Comparison of ENCODE assay signal across 8 mouse cellular contexts in genomic region chr10:79716988-79717355, GRCm38 (mm10). TPM values are rescaled to one million over a fixed set of nuclear protein-coding genes. Genes with fewer than 3 reads are reported as not detected.
DNase-seq lines count a peak whose midpoint lies in the region; ATAC-seq and TF ChIP-seq lines count a peak whose summit lies in the region.

No protein-coding gene starts in this region.

- under 1% methylated on average over 44 of the region's 44 CpGs for WGBS in kidney, adult 2 months
- under 1% methylated on average over 44 of the region's 44 CpGs for WGBS in cerebellum, adult 2 months
- WGBS in hindbrain, embryonic 11.5 days, result 1% methylated on average over 41 of the region's 44 CpGs
- under 1% methylated on average over 44 of the region's 44 CpGs for WGBS in midbrain, embryonic 10.5 days

- no peaks in the 10 kb centered on the region for H3K4me1 ChIP-seq in kidney, adult 2 months (ENCODE audit: control insufficient read depth, insufficient read depth, low read length)
- peaks cover 27% of the 10 kb centered on the region for H3K4me1 ChIP-seq in cerebellum, adult 2 months (ENCODE audit: control insufficient read depth, insufficient read depth, low read length)
- H3K4me1 ChIP-seq in hindbrain, embryonic 11.5 days (replicated peaks; ENCODE audit: control insufficient read depth, insufficient read depth, low read length), result no peaks in the 10 kb centered on the region
- peaks cover 29% of the 10 kb centered on the region for H3K4me1 ChIP-seq in midbrain, embryonic 10.5 days

- no peaks in the 10 kb centered on the region for H3K36me3 ChIP-seq in kidney, adult 2 months (ENCODE audit: control insufficient read depth, insufficient read depth, low read length)
- no peaks in the 10 kb centered on the region for H3K36me3 ChIP-seq in hindbrain, embryonic 11.5 days (ENCODE audit: control insufficient read depth, insufficient read depth, low read length)
- peaks cover 11% of the 10 kb centered on the region for H3K36me3 ChIP-seq in midbrain, embryonic 10.5 days

- DNase-seq in kidney, adult 2 months, result no peak
- no peak for DNase-seq in kidney, adult 9 months
- peak; percentile 75 to 78 for DNase-seq in cerebellum, adult 2 months
- DNase-seq in hindbrain, embryonic 11.5 days (ENCODE audit: low spot score), result peak; percentile 51
- no peak for DNase-seq in midbrain, embryonic 10.5 days (ENCODE audit: low spot score)
- no peak for DNase-seq in gastrocnemius, adult 8-10 months (ENCODE audit: low spot score in 2 of 2)

- H3K9me3 ChIP-seq in hindbrain, embryonic 11.5 days (ENCODE audit: control insufficient read depth, low read length), result no peaks in the 10 kb centered on the region
- no peaks in the 10 kb centered on the region for H3K9me3 ChIP-seq in midbrain, embryonic 10.5 days (replicated peaks)

- H3K27me3 ChIP-seq in kidney, adult 2 months (replicated peaks; ENCODE audit: control insufficient read depth, insufficient read depth, low read length), result no peaks in the 10 kb centered on the region
- no peaks in the 10 kb centered on the region for H3K27me3 ChIP-seq in cerebellum, adult 2 months (ENCODE audit: control insufficient read depth, insufficient read depth, low read length)
- peaks cover 45% of the 10 kb centered on the region for H3K27me3 ChIP-seq in hindbrain, embryonic 11.5 days (ENCODE audit: control insufficient read depth, insufficient read depth, low read length)
- H3K27me3 ChIP-seq in midbrain, embryonic 10.5 days (ENCODE audit: low read depth, poor library complexity, severe bottlenecking), result peaks cover 68% of the 10 kb centered on the region

- no peak for TF ChIP-seq POLR2A in kidney, adult 2 months (IDR thresholded peaks at IDR 0.05; ENCODE audit: low read depth, low read length)
- no peak for TF ChIP-seq POLR2A in cerebellum, adult 2 months (IDR thresholded peaks at IDR 0.05; ENCODE audit: borderline replicate concordance, insufficient read depth, low read length)

- H3K4me3 ChIP-seq in kidney, adult 2 months (ENCODE audit: insufficient read depth, low read depth, low read length), result peak overlapping the region; percentile 42
- H3K4me3 ChIP-seq in cerebellum, adult 2 months (replicated peaks; ENCODE audit: insufficient read depth, low read depth, low read length), result peak overlapping the region; percentile 87
- H3K4me3 ChIP-seq in hindbrain, embryonic 11.5 days (ENCODE audit: low read depth, low read length), result peak overlapping the region; percentile 37
- peak overlapping the region; percentile 72 for H3K4me3 ChIP-seq in midbrain, embryonic 10.5 days

- ATAC-seq in CD4-positive, CD25-positive, alpha-beta regulatory T cell, adult 4 months, result peak; percentile 32
- no peak for ATAC-seq in hindbrain, embryonic 11.5 days (ENCODE audit: low FRiP score)
- ATAC-seq in monocyte, adult 5-6 weeks (replicated peaks; ENCODE audit: insufficient number of reproducible peaks, low FRiP score, low TSS enrichment, poor library complexity, severe bottlenecking), result no peak

- H3K9ac ChIP-seq in hindbrain, embryonic 11.5 days (ENCODE audit: low read depth, low read length), result 0 out of 2 replicates have a peak overlapping the region, but pooled peaks have one; percentile 3

- TF ChIP-seq CTCF in kidney, adult 2 months (conservative IDR thresholded peaks at IDR 0.05; ENCODE audit: insufficient read depth, insufficient read length, low read depth, low read length), result no peak
- no peak for TF ChIP-seq CTCF in cerebellum, adult 2 months (IDR thresholded peaks at IDR 0.05; ENCODE audit: borderline replicate concordance, insufficient read depth, low read depth, low read length)

- H3K4me2 ChIP-seq in hindbrain, embryonic 11.5 days (replicated peaks; ENCODE audit: low read depth, low read length), result peak overlapping the region; percentile 73

- H3K27ac ChIP-seq in kidney, adult 2 months (ENCODE audit: insufficient read depth, low read depth, low read length), result no peak overlapping the region
- peak overlapping the region; percentile 55 for H3K27ac ChIP-seq in cerebellum, adult 2 months (ENCODE audit: insufficient read depth, low read length)
- no peak overlapping the region for H3K27ac ChIP-seq in hindbrain, embryonic 11.5 days (ENCODE audit: low read depth, low read length)
- H3K27ac ChIP-seq in midbrain, embryonic 10.5 days (replicated peaks), result peak overlapping the region; percentile 46; the same call in 1 of the 2 replicates

RNA-seq across cellular contexts. Expression of gene Hcn2, which starts 0.5 kb away (rescaled TPM):
- polyA plus RNA-seq in kidney, adult 2 months (2012; rRNA removed), result 1.5 and 1.9 TPM in 2 replicates
- polyA plus RNA-seq in CD4-positive, CD25-positive, alpha-beta regulatory T cell, adult 4 months (2017; shearing (Covaris generic)), result not detected
- polyA plus RNA-seq in cerebellum, adult 2 months (2012; rRNA removed), result 227 and 270 TPM in 2 replicates
- polyA plus RNA-seq in hindbrain, embryonic 11.5 days (2014; fragmentation: Nextera tagmentation; extraction: Ambion mirVana), result 0.15 and 0.20 TPM in 2 replicates
- 0.05 TPM in 2 replicates for polyA plus RNA-seq in midbrain, embryonic 10.5 days (2016; fragmentation: Nextera tagmentation; extraction: Ambion mirVana)
- not detected in 3 replicates for total RNA-seq in monocyte, adult 5-6 weeks (2017)
- total RNA-seq in gastrocnemius, adult 8-10 months (2022), result under 1 TPM; 0.39 to 0.86 (median 0.73) TPM

RNA-seq across cellular contexts. Expression of gene Bsg, which starts 12.7 kb away (rescaled TPM):
- 825 and 914 TPM in 2 replicates for polyA plus RNA-seq in kidney, adult 2 months (2012; rRNA removed)
- 100 to 1,000 TPM; 127 to 129 TPM for polyA plus RNA-seq in CD4-positive, CD25-positive, alpha-beta regulatory T cell, adult 4 months (2017; shearing (Covaris generic))
- polyA plus RNA-seq in cerebellum, adult 2 months (2012; rRNA removed), result 1,261 and 1,264 TPM in 2 replicates
- polyA plus RNA-seq in hindbrain, embryonic 11.5 days (2014; fragmentation: Nextera tagmentation; extraction: Ambion mirVana), result 595 and 605 TPM in 2 replicates
- polyA plus RNA-seq in midbrain, embryonic 10.5 days (2016; fragmentation: Nextera tagmentation; extraction: Ambion mirVana), result 607 and 655 TPM in 2 replicates
- 158 to 185 TPM (median 179 TPM) in 3 replicates for total RNA-seq in monocyte, adult 5-6 weeks (2017)
- total RNA-seq in gastrocnemius, adult 8-10 months (2022), result 100 to 1,000 TPM; 524 to 920 (median 651) TPM

RNA-seq across cellular contexts. Expression of gene Gzmm, which starts 28.2 kb away (rescaled TPM):
- 0.34 and 0.94 TPM in 2 replicates for polyA plus RNA-seq in kidney, adult 2 months (2012; rRNA removed)
- polyA plus RNA-seq in CD4-positive, CD25-positive, alpha-beta regulatory T cell, adult 4 months (2017; shearing (Covaris generic)), result 1 to 10 TPM in 1 of 2 experiments, under 1 TPM in 1; 0.49 to 1.1 TPM
- polyA plus RNA-seq in cerebellum, adult 2 months (2012; rRNA removed), result 2.3 and 2.8 TPM in 2 replicates
- polyA plus RNA-seq in hindbrain, embryonic 11.5 days (2014; fragmentation: Nextera tagmentation; extraction: Ambion mirVana), result 0.42 and 0.73 TPM in 2 replicates
- 0.98 and 1.0 TPM in 2 replicates for polyA plus RNA-seq in midbrain, embryonic 10.5 days (2016; fragmentation: Nextera tagmentation; extraction: Ambion mirVana)
- 0.29 to 17.0 TPM (median 3.0 TPM) in 3 replicates for total RNA-seq in monocyte, adult 5-6 weeks (2017)
- total RNA-seq in gastrocnemius, adult 8-10 months (2022), result 10 to 100 TPM in 3 of 4 experiments, 1 to 10 TPM in 1; 9.9 to 15.9 (median 10.2) TPM

RNA-seq across cellular contexts. Expression of gene Polrmt, which starts 29.4 kb away (rescaled TPM):
- polyA plus RNA-seq in kidney, adult 2 months (2012; rRNA removed), result 66.3 and 77.9 TPM in 2 replicates
- polyA plus RNA-seq in CD4-positive, CD25-positive, alpha-beta regulatory T cell, adult 4 months (2017; shearing (Covaris generic)), result 10 to 100 TPM; 18.0 to 23.4 TPM
- polyA plus RNA-seq in cerebellum, adult 2 months (2012; rRNA removed), result 74.7 and 80.4 TPM in 2 replicates
- polyA plus RNA-seq in hindbrain, embryonic 11.5 days (2014; fragmentation: Nextera tagmentation; extraction: Ambion mirVana), result 23.5 and 26.8 TPM in 2 replicates
- polyA plus RNA-seq in midbrain, embryonic 10.5 days (2016; fragmentation: Nextera tagmentation; extraction: Ambion mirVana), result 48.6 and 51.7 TPM in 2 replicates
- total RNA-seq in monocyte, adult 5-6 weeks (2017), result 8.3 to 15.9 TPM (median 10.4 TPM) in 3 replicates
- total RNA-seq in gastrocnemius, adult 8-10 months (2022), result 10 to 100 TPM; 34.1 to 47.2 (median 38.3) TPM

RNA-seq across cellular contexts. Expression of gene Cdc34, which starts 35.0 kb away (rescaled TPM):
- polyA plus RNA-seq in kidney, adult 2 months (2012; rRNA removed), result 159 and 183 TPM in 2 replicates
- 10 to 100 TPM; 20.8 to 27.3 TPM for polyA plus RNA-seq in CD4-positive, CD25-positive, alpha-beta regulatory T cell, adult 4 months (2017; shearing (Covaris generic))
- polyA plus RNA-seq in cerebellum, adult 2 months (2012; rRNA removed), result 93.9 and 106 TPM in 2 replicates
- 153 and 159 TPM in 2 replicates for polyA plus RNA-seq in hindbrain, embryonic 11.5 days (2014; fragmentation: Nextera tagmentation; extraction: Ambion mirVana)
- polyA plus RNA-seq in midbrain, embryonic 10.5 days (2016; fragmentation: Nextera tagmentation; extraction: Ambion mirVana), result 223 and 270 TPM in 2 replicates
- 76.0 to 109 TPM (median 89.7 TPM) in 3 replicates for total RNA-seq in monocyte, adult 5-6 weeks (2017)
- 100 to 1,000 TPM; 381 to 451 (median 390) TPM for total RNA-seq in gastrocnemius, adult 8-10 months (2022)

Comparison
In these comparisons a context has a peak if more than half of its experiments do, and no peak if none do; other contexts are left out.
1. DNase-seq: peak in cerebellum, adult 2 months (2 of 2) and hindbrain, embryonic 11.5 days (single experiment); none in kidney, adult 2 months (single experiment), kidney, adult 9 months (single experiment), midbrain, embryonic 10.5 days (single experiment) and gastrocnemius, adult 8-10 months (0 of 2).
2. H3K27ac ChIP-seq: peak in cerebellum, adult 2 months (single experiment) and midbrain, embryonic 10.5 days (single experiment); none in kidney, adult 2 months (single experiment) and hindbrain, embryonic 11.5 days (single experiment).
3. H3K4me3 ChIP-seq: peak in every context shown above with its lines; median percentile 87 in cerebellum, adult 2 months; 72 in midbrain, embryonic 10.5 days; 42 in kidney, adult 2 months; 37 in hindbrain, embryonic 11.5 days.
4. RNA of gene Hcn2, which starts 0.5 kb away (polyA plus RNA-seq): 227 to 270 TPM in cerebellum, adult 2 months; 1.5 to 1.9 TPM in kidney, adult 2 months, 0.15 to 0.20 TPM in hindbrain, embryonic 11.5 days, 0.05 TPM in midbrain, embryonic 10.5 days and not detected in CD4-positive, CD25-positive, alpha-beta regulatory T cell, adult 4 months; every median in the first group is over 10 times any median in the second.